Mouse (Mus musculus) CH12.LX (cell line): Measurements from ENCODE around the gene Acss2.

Source experiments
- IRF4 ChIP-seq: IDR thresholded peaks from 2 replicates; pipeline ENCODE4 v1.6.1; 2014; ENCODE audit warnings: low read depth, mild to moderate bottlenecking, inconsistent platforms, low read length, improper control_type of control experiment
- JUND ChIP-seq: conservative IDR thresholded peaks from 2 replicates; pipeline ENCODE4 v1.6.1; 2011; ENCODE audit warnings: low read depth, low read length, improper control_type of control experiment
- MEF2A ChIP-seq: IDR thresholded peaks from 2 replicates; pipeline ENCODE4 v1.6.1; 2014; ENCODE audit warnings: low read depth, mild to moderate bottlenecking, inconsistent platforms, low read length, improper control_type of control experiment, borderline replicate concordance
- SMC3 ChIP-seq: IDR thresholded peaks from 2 replicates; pipeline ENCODE4 v1.6.1; 2011; ENCODE audit warnings: low read depth, low read length, improper control_type of control experiment

GRCm38 (mm10) chr2:155633731-155634130 lies 116.0 kb downstream of the Acss2 start:
- TF ChIP-seq SMC3 (no peak), IRF4 (no peak), JUND (no peak), MEF2A (no peak)
